Mouse (Mus musculus): ENCODE measurements around the gene Cd96. TPM values are rescaled to one million over a fixed set of nuclear protein-coding genes. Genes with fewer than 3 reads are reported as not detected.
A peak's percentile ranks its signal among the peaks of the same experiment; 100 is the strongest.

The Cd96 gene
- polyA plus RNA-seq, 1 experiment, result not detected

GRCm38 (mm10) chr16:46036261-46036660 lies 83.8 kb downstream of the Cd96 start:
- Histone ChIP-seq H3K36me3 (ENCODE audit: control insufficient read depth, insufficient read depth) (no peaks in the 10 kb centered on the region), H3ac (ENCODE audit: control insufficient read depth, insufficient read length) (no peak overlapping the region), H3K27me3 (ENCODE audit: control insufficient read depth, insufficient read depth, insufficient read length) (no peaks in the 10 kb centered on the region), H3K79me2 (ENCODE audit: control insufficient read depth, insufficient read depth) (no peaks in the 10 kb centered on the region), H3K4me2 (ENCODE audit: low read depth) (no peak overlapping the region), H3K4me3 (no peak overlapping the region)
- TF ChIP-seq POLR2A (IDR thresholded peaks at IDR 0.05; ENCODE audit: insufficient read length, low read depth) (no peak), SRF (IDR thresholded peaks at IDR 0.05; ENCODE audit: control insufficient read depth, insufficient read length, low read depth) (no peak), USF1 (IDR thresholded peaks at IDR 0.05; ENCODE audit: low read depth) (no peak), TCF3 (IDR thresholded peaks at IDR 0.05; ENCODE audit: insufficient read length, low read depth) (no peak), MYOD1 (IDR thresholded peaks at IDR 0.05; ENCODE audit: control insufficient read depth in 1 of 3, insufficient read length in 2 of 3, low read depth in 2 of 3) (no peak), POLR2AphosphoS2 (IDR thresholded peaks at IDR 0.05; ENCODE audit: insufficient read length, low read depth) (no peak), REST (IDR thresholded peaks at IDR 0.05; ENCODE audit: insufficient read depth, insufficient read length) (no peak), CEBPB (IDR thresholded peaks at IDR 0.05; ENCODE audit: insufficient read depth, poor library complexity, severe bottlenecking) (no peak)

DNA sequence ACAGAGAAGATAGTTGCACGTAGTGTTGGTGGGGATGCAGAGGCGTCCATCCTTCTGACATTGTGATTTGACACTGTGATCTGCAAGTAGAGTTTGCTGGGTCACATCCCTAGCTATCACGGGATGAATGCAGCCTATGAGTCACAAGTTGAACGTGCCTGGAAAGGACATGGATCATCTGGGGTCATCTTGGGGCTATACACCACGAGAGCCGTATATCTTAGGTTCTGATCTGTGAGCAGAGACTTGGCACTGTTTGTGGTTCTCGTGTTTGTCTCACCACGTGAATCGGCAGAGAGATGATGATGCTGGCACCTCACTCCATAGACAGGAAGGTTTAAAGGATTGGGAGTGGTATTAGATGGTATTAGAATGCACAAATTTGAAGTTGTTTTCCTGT lies 86.2 kb downstream of the Cd96 start:
- Histone ChIP-seq H3K79me2 (ENCODE audit: control insufficient read depth, insufficient read depth) (no peaks in the 10 kb centered on the region), H3K27me3 (ENCODE audit: control insufficient read depth, insufficient read depth, insufficient read length) (no peaks in the 10 kb centered on the region), H3K4me3 (no peak overlapping the region), H3K36me3 (ENCODE audit: control insufficient read depth, insufficient read depth) (no peaks in the 10 kb centered on the region), H3K4me2 (ENCODE audit: low read depth) (no peak overlapping the region), H3ac (ENCODE audit: control insufficient read depth, insufficient read length) (no peak overlapping the region)
- TF ChIP-seq CEBPB (IDR thresholded peaks at IDR 0.05; ENCODE audit: insufficient read depth, poor library complexity, severe bottlenecking) (no peak), REST (IDR thresholded peaks at IDR 0.05; ENCODE audit: insufficient read depth, insufficient read length) (no peak), MYOG (IDR thresholded peaks at IDR 0.05; ENCODE audit: control insufficient read depth in 1 of 3, insufficient read depth in 1 of 3, insufficient read length in 2 of 3, low read depth in 2 of 3) (no peak), E2F4 (IDR thresholded peaks at IDR 0.05; ENCODE audit: insufficient read depth) (no peak), SRF (IDR thresholded peaks at IDR 0.05; ENCODE audit: control insufficient read depth, insufficient read length, low read depth) (no peak), POLR2AphosphoS2 (IDR thresholded peaks at IDR 0.05; ENCODE audit: insufficient read length, low read depth) (no peak), MYOD1 (IDR thresholded peaks at IDR 0.05; ENCODE audit: control insufficient read depth in 1 of 3, insufficient read length in 2 of 3, low read depth in 2 of 3) (no peak), USF1 (IDR thresholded peaks at IDR 0.05; ENCODE audit: low read depth) (no peak), POLR2A (IDR thresholded peaks at IDR 0.05; ENCODE audit: insufficient read length, low read depth) (no peak), TCF3 (IDR thresholded peaks at IDR 0.05; ENCODE audit: insufficient read length, low read depth) (no peak), TCF12 (IDR thresholded peaks at IDR 0.05; ENCODE audit: insufficient read depth, poor library complexity, severe bottlenecking) (no peak), MAX (IDR thresholded peaks at IDR 0.05; ENCODE audit: low read depth) (no peak)

- Histone ChIP-seq H3K4me2 (ENCODE audit: low read depth) (no peak overlapping the region), H3K79me2 (ENCODE audit: control insufficient read depth, insufficient read depth) (no peaks in the 10 kb centered on the region)
Measured at GRCm38 (mm10) chr16:46022958-46023491, 97.0 kb downstream of the Cd96 start.

GRCm38 (mm10) chr16:46022189-46022928 lies 97.7 kb downstream of the Cd96 start:
- Histone ChIP-seq H3K4me3 (no peak overlapping the region), H3K36me3 (ENCODE audit: control insufficient read depth, insufficient read depth) (no peaks in the 10 kb centered on the region), H3ac (ENCODE audit: control insufficient read depth, insufficient read length) (no peak overlapping the region), H3K27me3 (ENCODE audit: control insufficient read depth, insufficient read depth, insufficient read length) (no peaks in the 10 kb centered on the region), H3K4me2 (ENCODE audit: low read depth) (peak overlapping the region; percentile 55), H3K79me2 (ENCODE audit: control insufficient read depth, insufficient read depth) (no peaks in the 10 kb centered on the region)
- no peak for TF ChIP-seq MAX (IDR thresholded peaks at IDR 0.05; ENCODE audit: low read depth)
- TF ChIP-seq USF1 (IDR thresholded peaks at IDR 0.05; ENCODE audit: low read depth), result no peak
- TF ChIP-seq TCF12 (IDR thresholded peaks at IDR 0.05; ENCODE audit: insufficient read depth, poor library complexity, severe bottlenecking), result no peak
- TF ChIP-seq MYOD1 (IDR thresholded peaks at IDR 0.05; ENCODE audit: control insufficient read depth in 1 of 3, insufficient read length in 2 of 3, low read depth in 2 of 3), result no peak
- no peak for TF ChIP-seq CEBPB (IDR thresholded peaks at IDR 0.05; ENCODE audit: insufficient read depth, poor library complexity, severe bottlenecking)
- TF ChIP-seq SRF (IDR thresholded peaks at IDR 0.05; ENCODE audit: control insufficient read depth, insufficient read length, low read depth), result no peak
- TF ChIP-seq POLR2AphosphoS2 (IDR thresholded peaks at IDR 0.05; ENCODE audit: insufficient read length, low read depth), result no peak
- no peak for TF ChIP-seq REST (IDR thresholded peaks at IDR 0.05; ENCODE audit: insufficient read depth, insufficient read length)
- TF ChIP-seq E2F4 (IDR thresholded peaks at IDR 0.05; ENCODE audit: insufficient read depth), result no peak
- no peak for TF ChIP-seq TCF3 (IDR thresholded peaks at IDR 0.05; ENCODE audit: insufficient read length, low read depth)
- TF ChIP-seq MYOG (IDR thresholded peaks at IDR 0.05; ENCODE audit: control insufficient read depth in 1 of 3, insufficient read depth in 1 of 3, insufficient read length in 2 of 3, low read depth in 2 of 3), result no peak

More at GRCm38 (mm10) chr16:46022958-46023491, 97.0 kb downstream of the Cd96 start:
- TF ChIP-seq SRF (IDR thresholded peaks at IDR 0.05; ENCODE audit: control insufficient read depth, insufficient read length, low read depth) (no peak), USF1 (IDR thresholded peaks at IDR 0.05; ENCODE audit: low read depth) (no peak)
- no peaks in the 10 kb centered on the region for H3K27me3 ChIP-seq (ENCODE audit: control insufficient read depth, insufficient read depth, insufficient read length)
- H3K4me3 ChIP-seq, result no peak overlapping the region
- no peaks in the 10 kb centered on the region for H3K36me3 ChIP-seq (ENCODE audit: control insufficient read depth, insufficient read depth)
- no peak overlapping the region for H3ac ChIP-seq (ENCODE audit: control insufficient read depth, insufficient read length)

DNA sequence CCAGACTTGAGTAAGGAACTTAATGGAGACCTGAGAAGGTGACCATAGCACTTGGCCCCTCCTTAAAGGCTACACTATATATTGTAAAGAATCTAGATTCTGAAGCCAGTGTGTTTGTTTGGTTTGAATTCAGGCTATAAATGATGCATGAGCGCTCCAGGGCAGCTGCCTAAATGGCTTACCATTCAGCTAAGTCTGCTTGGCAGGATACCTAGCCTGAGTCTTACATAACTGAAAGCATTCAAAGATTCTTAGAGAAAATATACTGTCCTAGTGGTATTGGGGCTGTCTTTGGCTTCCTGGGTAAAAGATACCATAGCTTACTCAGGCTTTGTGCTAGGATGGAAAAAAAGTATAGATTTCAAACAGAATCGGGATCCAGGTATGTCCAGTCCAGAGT lies 98.7 kb downstream of the Cd96 start:
- Histone ChIP-seq H3ac (ENCODE audit: control insufficient read depth, insufficient read length) (no peak overlapping the region), H3K79me2 (ENCODE audit: control insufficient read depth, insufficient read depth) (no peaks in the 10 kb centered on the region), H3K27me3 (ENCODE audit: control insufficient read depth, insufficient read depth, insufficient read length) (no peaks in the 10 kb centered on the region), H3K4me3 (no peak overlapping the region), H3K4me2 (ENCODE audit: low read depth) (no peak overlapping the region), H3K36me3 (ENCODE audit: control insufficient read depth, insufficient read depth) (no peaks in the 10 kb centered on the region)
- TF ChIP-seq USF1 (IDR thresholded peaks at IDR 0.05; ENCODE audit: low read depth) (no peak), POLR2AphosphoS2 (IDR thresholded peaks at IDR 0.05; ENCODE audit: insufficient read length, low read depth) (no peak), E2F4 (IDR thresholded peaks at IDR 0.05; ENCODE audit: insufficient read depth) (no peak), MAX (IDR thresholded peaks at IDR 0.05; ENCODE audit: low read depth) (no peak), POLR2A (IDR thresholded peaks at IDR 0.05; ENCODE audit: insufficient read length, low read depth) (no peak), TCF12 (IDR thresholded peaks at IDR 0.05; ENCODE audit: insufficient read depth, poor library complexity, severe bottlenecking) (no peak), CEBPB (IDR thresholded peaks at IDR 0.05; ENCODE audit: insufficient read depth, poor library complexity, severe bottlenecking) (no peak), MYOD1 (IDR thresholded peaks at IDR 0.05; ENCODE audit: control insufficient read depth in 1 of 3, insufficient read length in 2 of 3, low read depth in 2 of 3) (no peak), REST (IDR thresholded peaks at IDR 0.05; ENCODE audit: insufficient read depth, insufficient read length) (no peak), MYOG (IDR thresholded peaks at IDR 0.05; ENCODE audit: control insufficient read depth in 1 of 3, insufficient read depth in 1 of 3, insufficient read length in 2 of 3, low read depth in 2 of 3) (no peak), TCF3 (IDR thresholded peaks at IDR 0.05; ENCODE audit: insufficient read length, low read depth) (no peak), SRF (IDR thresholded peaks at IDR 0.05; ENCODE audit: control insufficient read depth, insufficient read length, low read depth) (no peak)

All from myocyte (in vitro differentiated cells).